Mouse (Mus musculus) liver, embryonic 14.5 days (tissue): Measurements from ENCODE around the gene Ppfia3. TPM values are rescaled to one million over a fixed set of nuclear protein-coding genes. Genes with fewer than 3 reads are reported as not detected.

Experiments used
- ATAC-seq: fragments of 200-750 bp; cut with Nextera tagmentation; 2 replicates; pipeline ENCODE4 v1.8.0; 2017; ENCODE audit warnings: moderate number of reproducible peaks, mild to moderate bottlenecking, moderate library complexity; ENCODE audit not compliant: insufficient read depth
- DNase-seq, 3 experiments: peaks; one replicate each; pipeline ENCODE4 v3.0.0-alpha.2; 2012 to 2013; ENCODE audit warnings: low read depth in 3 of 3, low spot score in 3 of 3
- H3K27ac ChIP-seq: fragments of 300-500 bp; sonication (generic); 2 replicates; pipeline ENCODE4 v1.5.1; 2014; ENCODE audit warnings: moderate library complexity, mild to moderate bottlenecking, control low read depth, inconsistent platforms
- H3K27me3 ChIP-seq: fragments of 300-500 bp; sonication (generic); 2 replicates; pipeline ENCODE4 v1.6.1; 2014; ENCODE audit warnings: mild to moderate bottlenecking, low read length, moderate library complexity; ENCODE audit not compliant: control insufficient read depth, insufficient read depth
- H3K36me3 ChIP-seq: fragments of 300-500 bp; sonication (generic); replicated peaks from 2 replicates; pipeline ENCODE4 v1.6.1; 2014; ENCODE audit warnings: low read depth; ENCODE audit not compliant: control insufficient read depth, insufficient read depth
- H3K4me1 ChIP-seq, 2 experiments: fragments of 200-500 bp in 1 of 2; fragments of 300-500 bp in 1 of 2; sonication (generic) in 1 of 2; replicated peaks; 2 replicates each; pipeline ENCODE4 v1.6.1; 2012 to 2014; ENCODE audit warnings: antibody characterized with exemption in 1 of 2, inconsistent platforms in 1 of 2, low read length in 1 of 2; ENCODE audit not compliant: control insufficient read depth in 2 of 2, insufficient read depth in 2 of 2
- H3K4me2 ChIP-seq: fragments of 300-500 bp; sonication (generic); 2 replicates; pipeline ENCODE4 v1.6.1; 2014; ENCODE audit warnings: low read depth, mild to moderate bottlenecking, control low read depth, moderate library complexity
- H3K4me3 ChIP-seq, 2 experiments: fragments of 200-500 bp in 1 of 2; fragments of 300-500 bp in 1 of 2; sonication (generic) in 1 of 2; 2 replicates each; pipeline ENCODE4 v1.5.1; 2012 to 2014; ENCODE audit warnings: low read depth in 2 of 2, low read length in 2 of 2, mild to moderate bottlenecking in 2 of 2, control low read depth in 1 of 2, inconsistent platforms in 1 of 2, moderate library complexity in 1 of 2; ENCODE audit not compliant: insufficient read depth in 1 of 2
- H3K9ac ChIP-seq: fragments of 300-500 bp; sonication (generic); replicated peaks from 2 replicates; pipeline ENCODE4 v1.6.1; 2014; ENCODE audit warnings: mild to moderate bottlenecking, control low read depth, moderate library complexity
- H3K9me3 ChIP-seq: fragments of 300-500 bp; sonication (generic); 2 replicates; pipeline ENCODE4 v1.6.1; 2016; ENCODE audit warnings: low read length, mixed read lengths; ENCODE audit not compliant: control insufficient read depth
- CTCF ChIP-seq: IDR thresholded peaks from 2 replicates; pipeline ENCODE4 v1.5.1; 2016; ENCODE audit warnings: antibody characterized with exemption, low read depth, control low read depth
- EP300 ChIP-seq: IDR thresholded peaks from 2 replicates; pipeline ENCODE4 v1.6.1; 2016; ENCODE audit warnings: antibody characterized with exemption, low read depth
- whole genome bisulfite sequencing: fragments of 180-500 bp; shearing (Covaris S2); extraction: QIAGEN DNeasy Blood & Tissue Kit; methylation state at CpG from one replicate; pipeline ENCODE4 v1.1.7; 2014; ENCODE audit not compliant: insufficient replicate concordance; 5-methylcytosine and 5-hydroxymethylcytosine counted together
- polyA plus RNA-seq, 2 experiments: library from polyadenylated mRNA; depleted of rRNA in 1 of 2; stranded (reverse) in 1 of 2; unstranded in 1 of 2; fragments of >200 nt; fragmentation: Nextera tagmentation in 1 of 2; extraction: Ambion mirVana in 1 of 2; gene quantifications; 2 replicates each; pipeline versions ENCODE4 v1.2.1 to v1.2.3; 2012 to 2014

The Ppfia3 gene
- polyA plus RNA-seq, 2 experiments = 0.21 TPM; not detected in 1

DNA sequence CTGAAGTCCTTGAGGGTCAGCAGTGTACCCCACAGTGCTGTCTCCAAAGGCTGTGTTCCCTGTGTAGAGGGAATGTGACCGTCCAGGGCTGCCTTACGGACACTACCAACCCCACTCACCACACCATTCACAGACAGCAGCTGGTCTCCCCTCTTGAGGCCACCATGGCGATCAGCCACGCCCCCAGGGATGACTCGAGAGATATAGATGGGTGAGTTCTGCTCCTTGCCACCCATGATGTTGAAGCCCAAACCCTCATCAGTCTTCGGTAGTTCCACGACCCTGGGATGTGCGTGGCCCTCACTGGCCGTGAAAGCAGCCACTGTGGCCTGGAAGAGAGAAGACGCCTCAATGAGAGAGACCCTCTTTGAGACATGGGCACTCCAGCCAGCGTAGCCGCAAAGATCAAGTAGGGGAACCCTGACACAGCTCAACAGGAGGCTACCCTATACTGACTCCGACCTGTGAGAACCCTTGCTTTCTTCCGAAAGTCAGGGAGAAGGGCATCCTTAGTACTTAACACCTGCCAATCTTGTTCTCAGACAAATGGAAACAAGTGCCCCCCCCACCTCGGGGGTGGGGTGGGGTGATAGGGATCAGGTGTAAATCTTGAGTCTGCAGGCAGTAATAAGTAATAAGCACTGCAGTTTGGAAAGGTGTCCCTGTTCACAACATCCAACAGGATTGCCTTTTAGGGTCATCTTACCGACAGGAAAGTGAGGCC is 2.4 kb upstream of the Ppfia3 start:
- H3K27ac ChIP-seq = no peak overlapping the region
- no peaks in the 10 kb centered on the region for H3K9me3 ChIP-seq
- peaks cover 47% of the 10 kb centered on the region for H3K27me3 ChIP-seq
- ATAC-seq = no peak
- H3K4me1 ChIP-seq = peaks cover 5 to 10% of the 10 kb centered on the region in 2 experiments; a peak in 3 of 4 replicates
- H3K4me3 ChIP-seq = no peak overlapping the region
- no peak for DNase-seq
- WGBS = 60% methylated on average over 16 of the region's 16 CpGs
- H3K9ac ChIP-seq = no peak overlapping the region
- H3K36me3 ChIP-seq = peaks cover 10% of the 10 kb centered on the region
- no peak overlapping the region for H3K4me2 ChIP-seq
- no peak for TF ChIP-seq EP300
- no peak for TF ChIP-seq CTCF

DNA sequence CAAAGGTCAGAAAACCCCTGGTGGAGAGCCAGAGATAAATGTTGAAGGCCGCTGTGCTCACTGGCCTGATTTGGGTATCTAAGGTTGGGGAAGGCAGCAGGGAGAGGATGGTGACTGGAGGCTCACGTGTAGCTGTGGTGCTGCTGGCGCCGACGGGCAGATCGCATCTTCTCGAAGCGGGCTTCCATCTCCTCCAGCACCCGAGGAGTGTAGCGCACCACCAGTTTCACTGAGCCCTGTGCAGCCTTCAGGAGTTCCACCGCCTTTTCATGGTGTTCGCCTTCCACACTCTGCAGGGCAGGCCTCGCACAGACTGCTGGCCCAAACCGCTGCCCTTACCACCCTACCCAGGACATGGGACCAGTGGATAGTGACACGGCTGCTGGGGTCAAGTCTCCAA is 1.4 kb upstream of the Ppfia3 start:
- H3K9me3 ChIP-seq = no peaks in the 10 kb centered on the region
- H3K27me3 ChIP-seq = peaks cover 57% of the 10 kb centered on the region
- 64% methylated on average over 15 of the region's 15 CpGs for WGBS
- peaks cover 5 to 10% of the 10 kb centered on the region in 2 experiments; a peak in 3 of 4 replicates for H3K4me1 ChIP-seq
- DNase-seq = no peak
- H3K36me3 ChIP-seq = peaks cover 2% of the 10 kb centered on the region
- no peak overlapping the region for H3K27ac ChIP-seq
- no peak overlapping the region for H3K4me3 ChIP-seq
- TF ChIP-seq EP300 (no peak), CTCF (no peak)
- H3K4me2 ChIP-seq = peak overlapping the region; percentile 83
- H3K9ac ChIP-seq = no peak overlapping the region
- no peak for ATAC-seq

DNA sequence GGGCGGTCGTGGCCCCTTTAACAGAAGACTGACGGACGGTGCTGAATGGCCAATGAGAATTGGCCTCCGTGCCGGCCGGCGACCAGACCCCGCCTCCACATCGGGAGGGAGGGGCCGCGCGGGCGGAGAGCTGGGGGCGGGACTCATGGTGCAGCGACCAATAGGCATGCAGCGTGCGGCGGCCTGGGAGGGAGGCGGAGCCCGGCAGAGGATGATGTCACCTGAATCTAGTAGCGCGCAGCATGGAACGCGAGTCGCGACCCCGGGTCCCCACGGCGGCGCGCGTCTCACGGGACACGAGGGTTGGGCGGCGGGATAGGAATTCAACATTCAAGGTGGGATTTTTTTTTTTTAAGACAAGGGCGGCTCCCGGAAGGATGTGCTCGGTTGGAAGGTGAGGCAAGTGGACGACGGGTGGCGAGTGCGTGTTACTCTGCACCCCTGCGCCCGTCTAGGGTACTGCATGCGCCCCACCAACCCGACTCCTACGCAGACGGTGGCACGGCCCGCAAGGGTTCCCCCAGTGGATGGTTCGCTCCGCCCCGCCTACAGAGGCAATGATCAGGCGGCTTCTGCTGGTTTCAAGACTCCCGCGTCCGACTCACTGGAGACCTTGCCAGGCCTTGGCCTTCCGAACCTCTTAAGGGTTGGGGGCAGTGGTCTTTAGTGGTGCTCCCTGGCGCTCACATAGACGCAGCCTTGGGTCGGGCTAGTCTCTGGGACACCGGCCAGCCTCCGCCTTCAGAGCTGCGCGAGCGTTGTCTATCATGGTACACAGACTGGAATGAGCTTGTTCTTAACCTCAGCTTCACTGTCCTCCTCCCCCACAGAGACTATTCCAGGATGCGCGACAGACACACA is 431 bp upstream of the Ppfia3 start:
- Histone ChIP-seq H3K27me3 (peaks cover 66% of the 10 kb centered on the region), H3K36me3 (no peaks in the 10 kb centered on the region), H3K27ac (no peak overlapping the region), H3K4me3 (peak overlapping the region; percentile 54 to 57), H3K9ac (peak overlapping the region; percentile 58), H3K9me3 (no peaks in the 10 kb centered on the region), H3K4me1 (peaks cover 8 to 10% of the 10 kb centered on the region in 2 experiments), H3K4me2 (peak overlapping the region; percentile 83)
- ATAC-seq (peak; percentile 82), DNase-seq (peak; percentile 81 to 86 (median 85))
- no peak for TF ChIP-seq EP300
- peak; percentile 91 for TF ChIP-seq CTCF
- WGBS = under 1% methylated on average over 70 of the region's 70 CpGs

DNA sequence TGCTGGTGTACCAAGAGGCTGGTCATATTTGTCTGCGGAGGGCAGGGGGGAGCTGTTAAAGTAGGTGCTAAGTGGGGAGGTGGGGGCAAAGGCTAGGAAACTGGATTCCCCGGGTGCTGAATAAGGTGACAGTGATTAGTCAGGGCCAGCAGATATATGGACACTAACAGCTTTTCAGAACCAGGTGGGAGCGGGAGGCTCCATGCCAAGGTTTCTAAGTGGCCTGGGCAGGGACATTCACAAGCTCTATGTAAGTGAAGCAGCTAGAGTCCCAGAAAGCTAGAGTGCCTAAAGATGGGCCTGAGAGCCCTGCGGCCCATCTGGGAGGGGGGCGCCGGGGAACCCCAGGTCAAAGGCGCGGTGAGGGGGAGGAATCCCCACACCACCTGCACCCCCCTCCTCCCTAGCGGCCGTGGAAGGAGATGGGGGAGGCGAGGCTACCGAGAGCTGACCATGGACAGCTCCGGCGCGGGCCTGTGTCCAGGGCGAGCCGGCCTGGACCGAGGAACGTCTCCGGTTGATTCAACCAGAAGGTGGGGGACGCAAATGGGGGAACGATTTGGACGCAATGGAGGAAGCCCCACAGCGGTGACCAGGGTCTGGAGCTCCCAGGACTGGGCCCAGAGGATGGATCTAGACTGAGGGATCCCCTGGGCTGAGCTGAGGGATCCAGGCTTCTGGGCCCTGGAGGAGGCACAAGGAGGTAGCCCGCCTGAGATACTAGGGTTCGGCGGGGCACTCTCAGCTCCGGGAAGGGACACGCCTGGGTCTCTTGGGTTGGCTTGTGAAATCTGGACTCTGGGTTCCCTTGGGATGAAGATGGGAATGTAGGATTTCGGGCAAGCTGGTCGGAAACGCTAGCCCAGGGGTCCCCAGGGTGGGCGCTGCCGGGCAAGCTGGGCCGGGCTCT is 822 bp downstream of the Ppfia3 start:
- peak overlapping the region; percentile 83 for H3K4me2 ChIP-seq
- H3K27ac ChIP-seq = no peak overlapping the region
- H3K4me3 ChIP-seq = peak overlapping the region in 1 of 2 experiments; percentile 57; a peak in 2 of 4 replicates
- ATAC-seq (no peak), DNase-seq (no peak)
- no peak overlapping the region for H3K9ac ChIP-seq
- no peaks in the 10 kb centered on the region for H3K9me3 ChIP-seq
- 4% methylated on average over 35 of the region's 35 CpGs for WGBS
- TF ChIP-seq EP300 (no peak), CTCF (no peak)
- H3K36me3 ChIP-seq = no peaks in the 10 kb centered on the region
- peaks cover 78% of the 10 kb centered on the region for H3K27me3 ChIP-seq
- peaks cover 10% of the 10 kb centered on the region in 2 experiments for H3K4me1 ChIP-seq
